Mouse (Mus musculus): ENCODE measurements around the gene Sacm1l. TPM values are rescaled to one million over a fixed set of nuclear protein-coding genes. Genes with fewer than 3 reads are reported as not detected.

Gene Sacm1l
- 209 TPM for polyA plus RNA-seq (2014; fragmentation: Illumina TruSeq; extraction: RNeasy Lipid Tissue Mini Kit (QIAGEN cat#74804); ENCODE audit: low read depth, low replicate concordance)

GRCm38 (mm10) chr9:123529392-123530157, at the start of gene Sacm1l:
Gene Sacm1l (plus strand): TSS chr9:123529759.

DNA sequence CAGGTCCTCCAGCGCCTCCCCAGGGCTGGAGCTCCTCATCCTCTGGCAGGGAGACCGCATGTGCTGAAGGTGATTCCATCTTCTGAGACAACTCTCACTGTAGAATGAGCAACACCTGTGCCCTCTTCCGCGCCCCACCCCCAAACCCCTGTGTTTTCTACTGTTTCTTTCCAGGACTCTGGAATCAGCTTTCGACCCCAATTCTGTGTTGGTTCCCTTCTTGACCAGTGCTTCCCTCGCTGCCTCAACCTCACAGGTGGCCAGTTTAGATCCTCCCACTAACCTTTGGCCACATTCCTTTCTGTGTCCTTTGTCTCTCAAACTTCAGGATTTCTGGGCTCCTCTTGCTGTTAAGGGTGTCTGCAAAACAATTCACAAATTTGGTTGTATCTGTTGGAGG, 102.7 kb downstream of the Sacm1l start, which contains the start of gene Slc6a20b:
TSS of gene Slc6a20b (minus strand) at position 285 of the 400 bp plus-strand sequence.

Other genes with a start within 250 kb of the Sacm1l start
- 12.2 TPM for gene Lars2, start 162.8 kb upstream of the Sacm1l start, polyA plus RNA-seq (2014; fragmentation: Illumina TruSeq; extraction: RNeasy Lipid Tissue Mini Kit (QIAGEN cat#74804); ENCODE audit: low read depth, low replicate concordance)
- 20.0 TPM for gene Limd1, start 51.1 kb upstream of the Sacm1l start, polyA plus RNA-seq (2014; fragmentation: Illumina TruSeq; extraction: RNeasy Lipid Tissue Mini Kit (QIAGEN cat#74804); ENCODE audit: low read depth, low replicate concordance)
- gene Slc6a20b, start 102.8 kb downstream of the Sacm1l start, polyA plus RNA-seq (2014; fragmentation: Illumina TruSeq; extraction: RNeasy Lipid Tissue Mini Kit (QIAGEN cat#74804); ENCODE audit: low read depth, low replicate concordance): not detected
- gene Ccr9, start 148.7 kb downstream of the Sacm1l start, polyA plus RNA-seq (2014; fragmentation: Illumina TruSeq; extraction: RNeasy Lipid Tissue Mini Kit (QIAGEN cat#74804); ENCODE audit: low read depth, low replicate concordance): 1.9 TPM
- 9.5 TPM for gene Slc6a20a, start 149.1 kb downstream of the Sacm1l start, polyA plus RNA-seq (2014; fragmentation: Illumina TruSeq; extraction: RNeasy Lipid Tissue Mini Kit (QIAGEN cat#74804); ENCODE audit: low read depth, low replicate concordance)
- gene Lztfl1, start 187.9 kb downstream of the Sacm1l start, polyA plus RNA-seq (2014; fragmentation: Illumina TruSeq; extraction: RNeasy Lipid Tissue Mini Kit (QIAGEN cat#74804); ENCODE audit: low read depth, low replicate concordance): 132 TPM

All from sigmoid colon, adult 10 weeks (tissue).